Mouse (Mus musculus) erythroid progenitor cell, adult 5-6 weeks (primary cell): ENCODE measurements around the gene Adamts10. TPM values are rescaled to one million over a fixed set of nuclear protein-coding genes. Genes with fewer than 3 reads are reported as not detected.

Experiments used
- ATAC-seq: replicated peaks from 2 replicates; pipeline ENCODE4 v1.8.0; 2016; ENCODE audit warnings: moderate number of reproducible peaks, mild to moderate bottlenecking, moderate TSS enrichment, inconsistent platforms; ENCODE audit not compliant: poor library complexity, low FRiP score, severe bottlenecking
- total RNA-seq, 2 experiments: library from RNA; stranded (forward) in 1 of 2; stranded (reverse) in 1 of 2; fragments of 150-400 nt in 1 of 2; fragments of 186-747, 209-891 nt in 1 of 2; gene quantifications; 2 replicates each; pipeline versions ENCODE4 v1.2.3 to v1.2.4; 2015 to 2017; ENCODE audit warnings: low replicate concordance in 2 of 2

Gene Adamts10
- total RNA-seq (2015; ENCODE audit: low replicate concordance) (8.8 and 9.4 TPM in 2 replicates), total RNA-seq (2017; ENCODE audit: low replicate concordance) (4.2 and 5.6 TPM in 2 replicates)

DNA sequence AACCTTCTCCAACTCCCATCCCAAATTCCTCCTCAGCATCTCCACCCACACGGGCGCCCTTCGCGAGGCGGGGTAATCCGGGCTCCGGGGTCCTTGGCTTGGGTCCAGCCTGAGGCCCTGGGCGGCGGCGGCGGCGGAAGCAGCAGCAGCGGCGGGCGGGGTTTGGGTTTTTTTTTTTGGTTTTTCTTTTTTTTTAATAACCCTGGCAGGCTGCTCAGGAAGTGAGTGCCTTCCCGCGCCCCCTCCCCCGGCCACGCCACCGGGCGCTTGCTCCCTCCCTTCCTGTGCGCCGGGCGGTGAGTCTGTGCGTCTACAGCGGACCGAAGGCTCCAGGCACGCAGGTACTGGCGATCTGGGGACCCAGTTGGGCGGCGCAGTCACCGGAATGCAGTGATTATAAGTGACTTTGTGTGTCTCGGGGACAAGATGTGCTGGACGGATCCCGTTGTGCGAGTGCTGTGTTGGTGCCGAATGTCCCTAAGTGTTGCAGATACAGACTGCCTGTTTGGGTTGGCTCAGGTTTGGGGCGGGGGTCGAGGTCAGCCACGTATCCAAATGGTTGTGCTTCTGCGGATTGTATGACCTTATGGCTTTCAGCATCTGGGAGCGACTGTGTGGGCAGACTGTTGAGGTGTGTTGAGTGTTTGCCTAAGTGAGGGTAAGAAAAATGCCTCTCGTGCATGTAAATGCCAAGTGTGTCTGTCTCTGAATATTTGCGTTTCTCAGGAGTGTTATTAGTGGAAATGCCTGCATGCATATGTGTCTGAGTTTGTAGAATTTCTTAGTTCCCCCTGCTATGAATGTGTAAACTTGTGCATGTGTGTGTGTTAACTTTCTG is at the start of gene Adamts10:
TSS of gene Adamts10 (plus strand) at position 287 of the 838 bp plus-strand sequence.
- ATAC-seq: no peak

GRCm38 (mm10) chr17:33484020-33484419 is 40.0 kb upstream of the Adamts10 start:
- ATAC-seq: no peak

GRCm38 (mm10) chr17:33487211-33487610 is 36.8 kb upstream of the Adamts10 start:
- no peak for ATAC-seq

GRCm38 (mm10) chr17:33487652-33488051 is 36.4 kb upstream of the Adamts10 start:
- no peak for ATAC-seq

DNA sequence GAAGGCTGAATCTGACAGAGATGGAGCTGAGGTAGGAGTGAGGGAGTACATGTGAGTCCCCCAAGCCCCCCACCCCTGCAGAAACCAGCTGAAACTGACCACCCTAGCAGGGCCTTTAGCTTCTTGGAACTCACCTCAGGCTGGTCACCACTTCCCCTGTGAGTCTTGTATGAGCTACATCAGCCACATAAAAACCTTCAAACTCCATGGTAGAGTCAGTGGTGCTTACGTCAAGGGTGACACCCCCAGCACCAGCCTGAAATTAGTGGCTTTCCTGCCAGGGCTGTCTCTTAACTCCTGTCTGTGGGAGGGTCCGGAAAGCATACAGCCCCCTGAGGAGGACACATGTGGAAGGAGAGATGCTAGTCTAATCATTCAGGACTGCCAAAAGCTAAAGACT is 32.6 kb upstream of the Adamts10 start:
- ATAC-seq: no peak

DNA sequence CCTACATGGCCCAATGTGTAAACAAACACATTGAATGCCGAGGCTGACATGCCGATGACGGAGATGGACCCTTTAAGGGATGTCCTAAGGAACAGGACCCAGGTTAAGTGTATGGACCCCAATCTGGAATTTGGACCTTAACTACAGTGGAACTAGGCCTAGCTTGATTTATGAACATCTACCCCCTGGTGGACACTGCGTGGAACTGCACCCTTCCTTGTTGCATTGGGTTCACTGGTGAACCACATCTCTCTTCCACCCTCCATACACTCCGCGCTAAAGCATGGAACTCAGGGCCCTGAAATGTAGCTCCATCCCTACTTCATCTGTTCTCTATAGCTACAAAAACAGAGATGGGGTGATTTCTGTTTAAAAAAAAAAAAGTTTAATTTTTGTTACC is 30.9 kb upstream of the Adamts10 start:
- ATAC-seq: peak; percentile 67; the same call in 1 of the 2 replicates

DNA sequence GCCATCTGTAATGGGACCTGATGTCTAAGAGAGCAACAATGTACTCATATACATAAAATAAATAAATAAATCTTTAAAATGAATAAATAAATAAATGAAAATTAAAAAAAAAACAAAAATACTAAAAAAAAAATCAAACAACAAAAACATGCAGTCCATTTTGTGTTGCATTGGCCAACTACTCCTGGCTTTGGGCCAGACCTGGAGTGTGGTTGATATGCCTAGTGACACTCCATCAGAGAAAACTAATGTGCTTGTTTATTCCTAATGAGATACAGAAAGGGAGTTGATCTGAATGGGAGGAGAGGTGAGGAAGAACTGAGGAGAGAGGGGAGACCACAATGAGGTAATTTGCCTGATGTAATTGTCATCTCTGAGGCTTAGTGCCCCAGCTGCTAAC is 29.4 kb upstream of the Adamts10 start:
- no peak for ATAC-seq

- no peak for ATAC-seq
Measured at GRCm38 (mm10) chr17:33498918-33499317, 25.1 kb upstream of the Adamts10 start.

DNA sequence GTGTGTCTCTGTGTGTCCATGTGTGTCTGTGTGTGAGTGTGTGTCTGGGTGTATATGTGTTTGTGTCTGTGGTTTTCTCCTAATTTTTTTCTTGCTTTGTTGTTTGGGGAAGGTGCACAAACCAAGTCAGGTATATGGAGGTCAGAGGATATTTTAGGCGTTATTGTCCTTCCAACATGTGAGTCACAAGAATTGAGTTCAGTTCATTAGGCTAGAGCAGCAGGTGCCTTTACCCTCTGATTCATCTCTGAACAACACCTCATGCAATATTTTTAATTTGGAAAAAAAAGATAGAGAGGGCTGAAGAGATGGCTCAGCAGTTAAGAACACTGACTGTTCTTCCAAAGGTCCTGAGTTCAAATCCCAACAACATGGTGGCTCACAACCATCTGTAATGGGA is 15.6 kb upstream of the Adamts10 start:
- no peak for ATAC-seq

DNA sequence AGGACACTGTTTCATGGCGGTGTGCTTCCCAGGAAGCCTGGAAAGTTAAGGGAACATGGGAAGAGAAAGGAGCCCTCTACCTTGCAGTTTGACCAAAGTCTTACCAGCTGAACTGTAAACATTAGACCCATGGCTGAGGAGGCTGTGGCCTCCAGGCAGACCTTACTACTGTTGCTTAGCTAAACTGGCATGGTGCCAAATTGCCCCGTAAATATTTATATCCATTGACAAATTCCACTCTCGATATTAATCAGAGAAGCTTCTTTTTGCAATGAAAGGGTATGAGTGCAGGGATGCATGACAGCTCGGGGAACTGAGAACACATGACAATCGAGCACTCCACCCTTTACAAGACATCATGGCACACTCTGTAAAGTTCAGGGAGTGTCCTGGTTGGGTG is 13.8 kb upstream of the Adamts10 start:
- no peak for ATAC-seq

GRCm38 (mm10) chr17:33512441-33513415 is 11.3 kb upstream of the Adamts10 start:
- no peak for ATAC-seq

GRCm38 (mm10) chr17:33513874-33514273 is 10.1 kb upstream of the Adamts10 start:
- ATAC-seq: no peak

GRCm38 (mm10) chr17:33520366-33520765 is 3.6 kb upstream of the Adamts10 start:
- ATAC-seq: no peak

DNA sequence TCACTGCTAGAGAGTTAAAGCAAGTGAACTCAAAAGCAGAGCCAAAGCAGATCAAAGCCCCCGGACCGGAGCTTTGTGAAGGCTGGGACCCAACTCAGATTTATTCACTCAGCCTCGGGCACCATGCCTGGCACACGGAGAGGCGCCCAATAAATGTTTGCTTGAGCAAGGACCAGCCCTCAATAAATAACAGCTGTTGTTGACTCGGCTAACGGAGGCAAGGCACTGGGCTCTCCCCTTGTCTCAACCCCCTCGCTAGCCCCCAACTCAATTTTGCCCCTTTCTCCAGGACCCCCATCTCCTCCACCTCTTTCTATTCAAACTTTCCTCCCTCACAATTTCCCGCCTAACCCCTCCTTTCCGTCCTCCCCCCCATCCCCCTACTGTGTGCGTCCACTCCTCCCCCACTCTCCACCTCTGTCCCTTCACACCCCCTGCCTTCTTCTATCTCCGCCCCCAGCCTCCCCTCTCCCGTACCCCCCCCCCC is 530 bp upstream of the Adamts10 start:
- ATAC-seq: no peak

- no peak for ATAC-seq
Measured at GRCm38 (mm10) chr17:33524806-33525373, 886 bp downstream of the Adamts10 start.

- ATAC-seq: no peak
Measured at GRCm38 (mm10) chr17:33526506-33526905, 2.5 kb downstream of the Adamts10 start.

- no peak for ATAC-seq
Measured at GRCm38 (mm10) chr17:33539106-33539675, 15.2 kb downstream of the Adamts10 start.

- ATAC-seq: no peak
Measured at GRCm38 (mm10) chr17:33539878-33540277, 15.9 kb downstream of the Adamts10 start.

DNA sequence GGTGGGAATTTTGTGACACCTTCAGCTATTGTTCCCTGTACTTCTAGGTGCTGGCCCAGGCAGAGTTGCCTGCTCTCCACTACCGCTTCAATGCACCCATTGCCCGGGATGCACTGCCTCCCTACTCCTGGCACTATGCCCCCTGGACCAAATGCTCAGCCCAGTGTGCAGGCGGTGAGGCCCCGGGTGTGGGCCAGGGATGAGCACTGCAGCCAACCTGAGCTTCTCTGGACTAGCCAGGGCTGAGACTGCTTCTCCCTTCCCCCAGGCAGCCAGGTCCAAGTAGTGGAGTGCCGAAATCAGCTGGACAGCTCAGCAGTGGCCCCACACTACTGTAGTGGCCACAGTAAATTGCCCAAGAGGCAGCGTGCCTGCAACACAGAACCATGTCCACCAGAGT is 25.2 kb downstream of the Adamts10 start:
- no peak for ATAC-seq

- ATAC-seq: no peak
Measured at GRCm38 (mm10) chr17:33550388-33550787, 26.4 kb downstream of the Adamts10 start.
